Mouse (Mus musculus): Measurements from ENCODE around the gene Mmp23.
"Not testable (repeated sequence)": the region's sequence is repeated elsewhere in the genome, so short reads cannot be mapped to it uniquely, and the experiment has no call there.

The Mmp23 gene

GRCm38 (mm10) chr4:155653086-155653450 lies at the start of gene Mmp23:
TSS of gene Mmp23 (minus strand) at chr4:155653384.
- DNase-seq (ENCODE audit: low spot score): no peak

GRCm38 (mm10) chr4:155700425-155700824 lies 47.2 kb upstream of the Mmp23 start:
- no peak for DNase-seq (ENCODE audit: low spot score)

GRCm38 (mm10) chr4:155696261-155697255 lies 43.4 kb upstream of the Mmp23 start:
- no peak for DNase-seq (ENCODE audit: low spot score)

- no peak for DNase-seq (ENCODE audit: low spot score)
Measured at GRCm38 (mm10) chr4:155695531-155696062, 42.4 kb upstream of the Mmp23 start.

- no peak for DNase-seq (ENCODE audit: low spot score)
Measured at GRCm38 (mm10) chr4:155694482-155695401, 41.6 kb upstream of the Mmp23 start.

GRCm38 (mm10) chr4:155694111-155694481 lies 40.9 kb upstream of the Mmp23 start, which contains the start of gene Fndc10:
TSS of gene Fndc10 (plus strand) at chr4:155694342.
- DNase-seq (ENCODE audit: low spot score): no peak

GRCm38 (mm10) chr4:155692421-155692820 lies 39.2 kb upstream of the Mmp23 start:
- no peak for DNase-seq (ENCODE audit: low spot score)

GRCm38 (mm10) chr4:155690571-155691375 lies 37.6 kb upstream of the Mmp23 start:
- no peak for DNase-seq (ENCODE audit: low spot score)

- not testable (repeated sequence) for DNase-seq (ENCODE audit: low spot score)
Measured at GRCm38 (mm10) chr4:155687764-155688163, 34.6 kb upstream of the Mmp23 start.

GRCm38 (mm10) chr4:155683670-155684277 lies 30.6 kb upstream of the Mmp23 start:
- not testable (repeated sequence) for DNase-seq (ENCODE audit: low spot score)

- no peak for DNase-seq (ENCODE audit: low spot score)
Measured at GRCm38 (mm10) chr4:155675991-155676390, 22.8 kb upstream of the Mmp23 start.

GRCm38 (mm10) chr4:155672082-155672481 lies 18.9 kb upstream of the Mmp23 start:
- no peak for DNase-seq (ENCODE audit: low spot score)

GRCm38 (mm10) chr4:155670236-155670635 lies 17.1 kb upstream of the Mmp23 start:
- not testable (repeated sequence) for DNase-seq (ENCODE audit: low spot score)

- DNase-seq (ENCODE audit: low spot score): no peak
Measured at GRCm38 (mm10) chr4:155669598-155670075, 16.5 kb upstream of the Mmp23 start.

GRCm38 (mm10) chr4:155668689-155669597 lies 15.8 kb upstream of the Mmp23 start, which contains the start of gene Mib2:
TSS of gene Mib2 (minus strand) at chr4:155669198.
- DNase-seq (ENCODE audit: low spot score): peak; percentile 95

- DNase-seq (ENCODE audit: low spot score): no peak
Measured at GRCm38 (mm10) chr4:155666903-155667302, 13.7 kb upstream of the Mmp23 start.

- DNase-seq (ENCODE audit: low spot score): no peak
Measured at GRCm38 (mm10) chr4:155660641-155661040, 7.5 kb upstream of the Mmp23 start.

- DNase-seq (ENCODE audit: low spot score): no peak
Measured at GRCm38 (mm10) chr4:155658961-155659360, 5.8 kb upstream of the Mmp23 start.

GRCm38 (mm10) chr4:155656214-155656751 lies 3.1 kb upstream of the Mmp23 start:
- no peak for DNase-seq (ENCODE audit: low spot score)

Measured in c-Kit-positive CD71-positive TER-119-positive erythroid progenitor cells, embryonic 14.5 days (primary cell).